Mouse (Mus musculus) fat pad, adult 2 months (tissue): ENCODE measurements around the gene Rnf111.
"Not testable (repeated sequence)": the region's sequence is repeated elsewhere in the genome, so short reads cannot be mapped to it uniquely, and the experiment has no call there.

Experiments
- DNase-seq: peaks from one replicate; pipeline ENCODE4 v3.0.0-alpha.2; 2011; ENCODE audit warnings: low read depth, low spot score; ENCODE audit errors: extremely low read depth

Gene Rnf111

GRCm38 (mm10) chr9:70503626-70504041 is at the start of gene Rnf111:
Rnf111 (minus strand) TSS chr9:70503725.
- DNase-seq: peak; percentile 40

DNA sequence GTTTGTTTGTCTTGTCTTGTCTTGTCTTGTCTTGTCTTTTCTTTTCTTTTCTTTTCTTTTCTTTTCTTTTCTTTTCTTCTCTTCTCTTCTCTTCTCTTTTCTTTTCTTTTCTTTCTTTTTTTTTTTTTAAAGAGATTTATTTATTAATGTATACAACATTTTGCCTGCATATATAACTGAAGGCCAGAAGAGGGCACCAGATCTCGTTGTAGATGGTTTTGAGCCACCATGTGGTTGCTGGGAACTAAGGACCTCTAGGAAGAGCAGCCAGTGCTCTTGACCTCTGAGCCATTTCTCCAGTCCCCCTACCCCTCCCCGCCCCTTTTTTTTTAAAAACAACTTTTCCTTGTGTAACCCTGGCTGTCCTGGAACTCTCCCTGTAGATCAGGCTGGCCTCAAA is 48.7 kb upstream of the Rnf111 start:
- DNase-seq: not testable (repeated sequence)

DNA sequence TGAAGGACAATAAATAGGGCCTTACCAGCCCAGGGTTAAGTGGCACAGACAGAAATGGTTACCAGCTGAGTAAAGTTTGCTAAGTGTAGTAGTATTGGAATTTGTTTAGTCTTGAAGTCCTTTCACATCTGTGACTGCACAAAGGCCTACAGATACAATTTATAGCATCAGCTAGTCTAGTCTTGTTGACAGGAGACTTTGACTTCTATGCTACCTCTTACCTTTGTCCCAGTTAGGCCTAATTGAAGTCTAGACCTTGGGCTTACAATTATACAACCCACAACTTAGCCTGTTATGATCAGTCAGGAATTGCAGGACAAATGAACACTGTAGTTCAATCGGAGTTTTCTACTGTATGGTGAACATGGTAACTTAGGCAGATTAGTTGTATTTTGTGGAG is 48.0 kb upstream of the Rnf111 start:
- DNase-seq: no peak

- DNase-seq: no peak
Measured at GRCm38 (mm10) chr9:70548304-70548703, 44.8 kb upstream of the Rnf111 start.

GRCm38 (mm10) chr9:70546576-70546975 is 43.1 kb upstream of the Rnf111 start:
- not testable (repeated sequence) for DNase-seq

DNA sequence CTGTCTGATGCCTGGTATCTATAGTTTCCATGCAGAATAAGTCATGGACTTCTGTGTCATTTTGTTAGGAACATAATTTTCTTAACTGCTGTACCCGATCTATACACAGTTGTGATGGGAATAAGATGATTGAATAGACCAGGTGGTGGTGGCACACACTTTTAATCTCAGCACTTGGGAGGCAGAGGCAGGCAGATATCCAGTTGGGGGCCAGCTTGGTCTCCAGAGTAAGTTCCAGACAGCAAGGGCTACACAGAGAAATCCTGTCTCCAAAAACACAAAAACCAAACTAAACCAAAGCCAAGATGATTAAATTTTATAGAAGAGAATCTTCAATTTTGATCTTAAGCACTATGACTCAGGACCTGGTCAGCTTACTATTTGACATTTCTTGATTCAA is 41.3 kb upstream of the Rnf111 start:
- DNase-seq: no peak

GRCm38 (mm10) chr9:70543985-70544384 is 40.5 kb upstream of the Rnf111 start:
- DNase-seq: no peak

- no peak for DNase-seq
Measured at GRCm38 (mm10) chr9:70543048-70543880, 39.7 kb upstream of the Rnf111 start.

DNA sequence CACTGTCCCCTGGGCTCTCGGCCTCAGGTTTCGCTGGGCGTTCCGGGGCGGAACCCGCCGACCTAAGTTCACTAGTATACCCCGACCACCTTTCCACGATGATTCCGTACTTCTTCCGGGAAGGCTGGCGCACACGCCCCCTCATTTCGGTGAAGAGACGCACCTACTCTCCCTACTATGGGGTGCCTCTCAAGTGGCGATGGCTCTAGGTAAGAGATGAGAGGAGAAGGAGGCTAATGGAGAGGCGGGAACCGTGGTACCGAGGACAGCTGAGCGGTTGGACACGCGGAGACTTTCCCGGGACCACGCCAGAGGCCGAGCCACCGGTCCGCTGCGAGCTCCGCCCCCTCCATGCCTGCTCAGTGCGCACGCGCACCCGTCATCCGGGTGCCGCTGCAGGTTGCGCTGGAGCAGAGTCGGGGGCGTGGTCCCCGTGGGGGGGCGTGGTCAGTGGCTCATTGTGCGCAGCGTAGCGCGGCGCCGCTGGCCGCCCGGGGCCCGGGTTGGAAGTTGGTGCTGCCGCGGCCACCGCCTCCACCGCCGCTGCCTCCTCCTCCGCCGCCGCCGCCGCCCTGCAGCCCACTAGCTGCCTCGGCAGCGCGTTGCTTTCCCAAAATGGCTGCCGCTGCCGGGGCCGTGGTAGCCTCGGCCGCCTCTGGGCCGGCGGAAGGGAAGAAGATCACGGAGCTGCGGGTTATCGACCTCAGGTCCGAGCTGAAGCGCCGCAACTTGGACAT is 38.9 kb upstream of the Rnf111 start, which contains the start of gene Sltm:
Sltm (plus strand) TSS at position 450 of the 737 bp plus-strand sequence.
- DNase-seq: no peak

GRCm38 (mm10) chr9:70541584-70541983 is 38.1 kb upstream of the Rnf111 start:
- no peak for DNase-seq

DNA sequence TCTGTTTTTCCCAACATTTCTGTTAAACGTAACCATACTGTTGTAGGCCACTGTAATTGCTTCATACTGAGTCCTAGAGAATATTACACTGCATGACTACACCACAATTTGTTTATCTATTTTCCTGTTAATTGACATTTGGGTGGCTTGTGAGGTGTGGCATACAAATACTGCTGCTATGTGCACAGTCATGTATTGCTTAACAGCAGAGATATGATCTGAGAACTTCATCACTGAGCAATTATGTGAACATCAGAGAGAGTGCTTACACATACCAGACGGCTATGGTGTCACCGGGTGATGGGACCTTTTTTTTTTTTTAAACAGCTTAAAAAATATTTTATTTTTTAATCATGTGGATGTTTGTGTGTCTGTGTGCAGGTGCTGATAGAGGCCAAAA is 29.8 kb upstream of the Rnf111 start:
- no peak for DNase-seq

DNA sequence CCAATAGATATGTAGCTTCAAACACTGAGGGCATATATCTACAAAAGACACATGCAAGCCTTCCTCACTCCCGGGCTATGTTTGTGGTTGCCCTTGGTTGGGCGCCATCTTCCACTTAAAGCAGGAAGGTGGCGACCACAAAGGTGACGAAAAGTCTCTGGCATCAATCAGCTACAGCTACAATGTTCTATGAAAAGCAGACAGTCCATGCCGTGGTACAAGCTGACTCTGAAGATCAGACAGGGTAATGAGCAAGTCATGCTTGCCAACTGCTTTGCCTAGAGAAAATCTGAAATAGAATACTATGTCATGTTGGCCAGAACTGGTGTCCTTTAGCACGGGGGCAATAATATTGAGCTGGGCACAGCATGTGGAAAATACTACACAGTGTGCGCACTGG is 20.8 kb upstream of the Rnf111 start:
- no peak for DNase-seq

GRCm38 (mm10) chr9:70523813-70524212 is 20.3 kb upstream of the Rnf111 start:
- no peak for DNase-seq

DNA sequence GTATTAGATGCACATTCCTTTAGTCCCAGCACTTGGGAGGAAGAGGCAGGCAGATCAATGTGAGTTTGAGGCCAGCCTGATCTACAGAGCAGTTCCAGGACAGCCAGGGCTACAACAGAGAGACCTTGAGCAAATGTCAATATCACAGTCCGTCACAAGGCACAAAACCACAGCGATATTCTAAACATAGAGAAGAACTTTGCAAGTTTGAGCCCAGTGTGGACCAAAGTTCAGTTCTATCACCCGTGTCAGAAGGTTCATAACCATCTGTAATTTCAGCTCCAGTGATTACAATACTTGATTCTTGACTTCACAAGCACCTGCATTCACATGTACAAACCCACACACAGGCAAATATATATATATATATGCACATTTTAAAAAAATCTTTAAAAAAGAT is 17.1 kb upstream of the Rnf111 start:
- DNase-seq: no peak

DNA sequence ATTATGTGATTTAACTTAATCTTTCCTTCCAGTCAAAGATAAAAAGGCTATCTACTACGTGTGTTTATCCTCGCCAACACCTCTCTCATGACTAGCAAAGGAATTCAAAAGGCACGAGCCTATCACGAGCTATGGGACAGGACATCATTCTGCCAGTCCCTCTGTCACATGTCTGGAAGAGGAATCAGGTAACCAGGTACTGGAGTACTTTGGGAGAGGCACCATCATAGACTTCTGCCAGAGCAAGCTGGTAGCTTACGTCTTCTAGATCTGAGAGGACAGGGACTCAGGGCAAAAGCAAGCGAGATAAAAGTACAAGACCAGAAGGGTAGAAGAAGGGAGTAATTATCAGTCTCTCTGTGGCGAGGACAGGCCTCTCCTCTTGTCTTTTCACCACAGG is 8.2 kb upstream of the Rnf111 start:
- no peak for DNase-seq

- no peak for DNase-seq
Measured at GRCm38 (mm10) chr9:70510998-70511583, 7.6 kb upstream of the Rnf111 start.

DNA sequence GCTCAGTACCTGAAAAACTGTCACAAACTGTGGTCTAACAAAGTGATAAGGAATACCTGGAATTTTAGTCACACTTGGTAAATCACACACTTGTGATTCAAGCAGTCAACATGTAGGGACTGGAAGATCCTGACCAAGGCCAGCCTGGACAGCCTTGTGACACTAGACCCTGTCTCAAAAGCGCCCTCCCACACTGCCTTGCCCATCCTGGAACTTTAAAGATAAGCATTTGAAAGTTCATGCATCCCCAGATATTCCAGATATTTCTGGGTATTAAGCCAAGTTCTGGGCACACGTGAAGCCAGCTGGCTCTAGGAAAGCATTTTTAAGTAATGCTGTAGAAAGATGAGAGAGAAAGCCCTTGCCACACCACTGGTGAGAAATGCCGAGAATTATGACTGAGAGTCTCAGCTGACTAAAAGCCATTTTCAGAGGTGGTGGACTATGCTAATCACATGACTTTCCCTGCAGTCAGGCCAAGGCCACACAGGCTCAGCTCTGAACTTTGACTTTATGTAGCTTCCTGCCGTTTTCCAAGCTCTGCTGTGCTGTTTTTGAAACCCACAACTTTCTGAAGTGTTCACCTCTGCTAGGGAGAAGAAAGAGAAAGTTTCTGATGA is 6.5 kb upstream of the Rnf111 start:
- DNase-seq: no peak

DNA sequence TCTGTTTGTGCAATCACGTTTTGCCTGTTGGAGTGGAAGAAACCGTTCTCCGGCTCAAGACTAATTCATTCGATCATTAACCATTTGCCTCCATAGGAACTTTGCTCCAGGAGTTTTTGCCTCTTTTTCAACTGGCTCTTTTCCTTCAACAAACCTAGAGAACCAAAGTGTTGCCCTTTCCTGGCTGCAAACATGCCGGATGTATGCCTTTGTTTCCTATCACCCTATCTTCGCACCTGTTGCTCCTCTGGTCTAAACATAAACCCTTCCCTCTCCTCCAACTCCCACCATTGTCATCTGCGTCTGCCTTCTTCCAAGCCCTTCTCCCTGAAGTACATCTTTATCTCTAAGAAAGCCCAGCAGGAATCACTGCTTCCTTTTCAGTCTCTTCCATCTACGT is 3.3 kb upstream of the Rnf111 start:
- no peak for DNase-seq

GRCm38 (mm10) chr9:70506186-70506585 is 2.7 kb upstream of the Rnf111 start:
- no peak for DNase-seq

DNA sequence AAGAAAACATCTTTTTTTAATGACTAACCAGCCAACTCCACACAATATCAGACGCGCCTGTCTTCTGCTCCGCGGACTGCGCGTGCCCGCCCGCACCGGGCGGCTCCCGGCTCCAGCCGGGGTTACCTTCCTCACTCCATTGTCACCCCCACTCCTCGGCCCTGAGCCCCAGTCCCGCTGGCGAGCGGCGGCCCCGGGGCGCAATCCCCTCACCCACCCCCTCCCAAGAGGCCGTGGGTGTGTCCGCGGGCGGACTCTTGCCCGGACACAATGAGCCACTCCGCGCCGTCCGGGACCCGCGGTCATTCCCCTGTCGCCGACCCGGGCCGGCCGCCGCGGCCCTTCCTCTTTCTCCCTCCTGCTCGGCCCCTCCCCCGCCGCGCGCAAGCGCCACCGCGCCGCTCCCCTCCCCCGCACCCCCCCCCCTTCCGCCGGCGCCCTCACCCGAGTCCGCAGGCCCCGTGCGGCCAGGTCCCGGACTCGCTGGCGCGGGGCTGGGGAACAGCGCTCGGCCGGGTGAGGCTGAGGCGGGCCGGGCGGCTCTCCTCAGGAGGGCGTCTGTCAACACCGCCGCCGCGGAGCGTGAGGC is 416 bp downstream of the Rnf111 start:
- DNase-seq: no peak
